Mouse (Mus musculus) skeletal muscle tissue, adult 2 months (tissue): Measurements from ENCODE around the gene Plekhj1.

Experiments used
- DNase-seq: peaks from one replicate; pipeline ENCODE4 v3.0.0-alpha.2; 2012; ENCODE audit warnings: low read depth, low spot score

The Plekhj1 gene

DNA sequence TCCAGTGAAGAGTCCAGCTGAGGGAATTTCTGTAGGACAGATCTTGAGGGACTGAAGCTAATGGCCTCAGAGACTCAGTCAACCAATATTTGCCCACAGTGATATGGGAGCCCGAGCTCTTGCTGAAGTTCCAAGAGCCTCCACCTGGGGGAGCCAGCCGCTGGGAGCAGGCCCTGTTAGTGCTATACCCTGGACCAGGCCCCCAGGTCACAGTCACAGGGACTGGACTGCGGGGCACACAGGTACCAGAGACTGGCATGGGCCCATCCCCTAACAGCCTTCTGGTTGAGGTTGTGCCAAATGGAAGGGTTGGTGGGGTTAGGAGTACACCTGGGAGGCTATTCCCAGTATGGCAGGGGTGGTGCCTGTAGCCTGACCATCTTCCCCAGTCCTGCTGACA is 7.5 kb upstream of the Plekhj1 start:
- peak; percentile 59 for DNase-seq

- DNase-seq = no peak
Observed at GRCm38 (mm10) chr10:80805322-80805721, 6.9 kb upstream of the Plekhj1 start.

DNA sequence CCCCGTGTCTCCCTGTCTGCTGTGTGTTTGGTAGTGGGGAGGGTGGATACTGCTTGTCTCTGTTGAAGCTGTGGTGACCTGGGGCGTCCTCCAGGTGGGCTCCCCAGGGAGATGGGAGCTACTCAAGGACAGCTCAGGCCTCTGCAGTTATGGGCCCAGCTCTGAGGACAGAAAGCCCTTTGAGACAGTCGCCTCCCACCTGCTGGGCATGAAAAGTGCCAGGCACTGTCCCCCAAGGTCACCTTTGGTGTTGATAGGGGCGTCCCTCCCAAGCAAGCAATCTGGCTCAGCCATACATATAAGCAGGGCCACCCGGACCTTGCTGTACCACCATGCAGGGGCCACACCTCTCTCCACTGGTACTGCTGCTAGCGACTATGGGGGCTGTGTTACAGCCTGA is 6.5 kb upstream of the Plekhj1 start, which contains the start of gene Amh:
Amh (plus strand) TSS at position 328 of the 400 bp plus-strand sequence.
- DNase-seq = no peak

DNA sequence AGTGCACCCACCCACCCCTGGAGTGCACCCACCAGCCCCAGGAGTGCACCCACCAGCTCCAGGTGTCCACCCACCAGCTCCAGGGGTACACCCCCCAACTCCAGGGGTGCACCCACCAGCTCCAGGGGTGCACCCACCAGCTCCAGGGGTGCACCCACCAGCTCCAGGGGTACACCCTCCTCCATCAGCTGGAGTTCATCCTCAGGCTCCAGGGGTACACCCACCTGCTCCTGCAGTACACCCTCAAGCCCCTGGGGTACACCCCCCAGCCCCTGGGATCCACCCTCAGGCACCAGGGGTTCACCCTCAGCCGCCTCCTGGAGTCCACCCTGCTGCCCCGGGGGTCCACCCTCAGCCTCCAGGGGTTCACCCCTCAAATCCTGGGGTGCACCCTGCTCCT is 5.9 kb upstream of the Plekhj1 start:
- no peak for DNase-seq

GRCm38 (mm10) chr10:80802996-80803395 is 4.6 kb upstream of the Plekhj1 start:
- DNase-seq = no peak

- DNase-seq = no peak
Observed at GRCm38 (mm10) chr10:80802204-80802912, 3.9 kb upstream of the Plekhj1 start.

DNA sequence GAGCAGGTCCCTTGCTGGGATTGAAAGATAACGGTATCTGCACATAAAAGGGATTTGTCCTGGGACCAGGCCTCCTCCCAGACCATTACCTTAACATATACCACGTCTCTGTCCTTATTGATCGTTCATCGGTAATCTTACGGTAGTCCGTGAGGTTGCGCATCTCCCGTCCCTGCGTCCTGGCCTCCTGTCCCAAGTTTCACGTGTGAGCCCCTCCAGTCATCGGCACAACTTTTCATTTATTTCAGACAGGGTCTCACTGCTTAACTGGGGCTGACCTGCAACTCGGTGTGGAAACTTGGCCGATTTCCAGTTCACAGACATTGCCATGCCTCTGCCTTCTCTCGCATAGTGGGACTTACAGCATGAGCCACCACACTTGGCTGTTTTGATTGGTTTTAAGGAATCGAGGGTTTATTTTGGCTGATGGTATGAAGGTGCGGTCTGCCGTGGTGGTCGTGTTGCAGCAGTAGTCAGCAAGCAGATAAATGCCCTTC is 692 bp upstream of the Plekhj1 start:
- DNase-seq = peak; percentile 51

GRCm38 (mm10) chr10:80797186-80798149 is 958 bp downstream of the Plekhj1 start:
- no peak for DNase-seq

DNA sequence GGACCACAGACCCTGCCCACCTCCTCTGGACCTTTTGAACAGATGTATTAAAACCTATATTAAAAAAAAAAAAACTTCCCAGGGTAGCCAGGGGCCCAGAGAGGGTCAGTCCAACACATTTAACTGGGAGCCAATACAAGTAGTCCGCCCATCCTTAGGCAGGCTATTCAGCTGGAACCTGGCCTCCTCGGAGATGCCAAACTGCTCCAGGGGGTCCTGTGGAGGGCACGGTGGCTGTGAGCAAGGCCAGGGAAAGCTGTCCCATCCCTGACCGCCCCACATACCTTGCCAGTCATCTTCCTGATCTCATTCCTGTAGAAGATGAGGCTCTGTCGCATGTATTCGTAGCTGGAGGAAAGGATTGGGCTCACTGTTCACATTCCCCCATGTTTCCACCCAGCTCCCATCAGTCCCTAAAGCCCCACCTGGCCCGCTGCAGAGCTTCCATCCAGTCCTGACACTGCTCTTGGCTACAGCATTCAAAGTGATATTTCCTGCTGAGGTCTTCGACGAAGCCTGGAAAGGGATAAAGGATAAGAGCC is 2.0 kb downstream of the Plekhj1 start:
- DNase-seq = no peak

DNA sequence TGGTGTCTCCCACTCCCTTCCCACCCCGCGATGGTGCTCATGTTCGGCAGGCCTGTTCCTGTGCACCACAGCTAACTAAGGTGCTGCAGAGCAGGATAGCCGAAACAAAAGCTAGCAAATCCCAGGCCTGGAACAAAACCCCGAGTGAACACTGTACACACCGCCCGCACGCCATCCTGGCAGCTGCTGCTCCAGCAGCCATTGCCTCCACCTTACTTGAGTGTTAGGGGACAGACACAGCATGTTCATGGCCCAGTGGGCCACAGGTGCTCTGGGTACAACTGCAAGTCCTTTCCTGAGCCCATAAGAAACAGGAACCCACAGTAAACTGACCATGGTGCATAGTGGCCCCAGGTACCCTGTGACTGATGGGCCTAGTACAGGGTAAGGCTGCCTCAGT is 3.7 kb downstream of the Plekhj1 start:
- DNase-seq = no peak

DNA sequence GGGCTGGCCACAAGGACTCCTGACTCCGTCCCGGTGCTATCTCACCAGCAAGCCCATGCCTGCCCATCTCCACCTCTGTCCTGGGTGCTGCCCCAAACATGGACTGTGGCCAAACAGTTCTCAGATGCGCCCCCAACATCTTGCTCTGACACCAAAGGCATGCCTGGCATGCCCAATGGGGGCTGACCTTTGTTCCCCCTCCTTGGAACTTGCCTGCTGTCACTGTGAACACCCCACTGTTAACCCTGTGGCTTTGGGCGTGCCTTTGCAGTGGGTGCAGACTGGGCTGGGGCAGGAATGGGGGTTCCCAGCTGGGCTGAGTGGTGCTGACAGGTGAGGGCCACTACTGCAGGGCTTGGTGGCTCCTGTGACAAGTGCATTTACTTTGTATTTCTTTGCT is 4.6 kb downstream of the Plekhj1 start:
- DNase-seq = no peak

- no peak for DNase-seq
Observed at GRCm38 (mm10) chr10:80793033-80793784, 5.2 kb downstream of the Plekhj1 start.

GRCm38 (mm10) chr10:80792175-80793032 is 6.0 kb downstream of the Plekhj1 start:
- DNase-seq = no peak

DNA sequence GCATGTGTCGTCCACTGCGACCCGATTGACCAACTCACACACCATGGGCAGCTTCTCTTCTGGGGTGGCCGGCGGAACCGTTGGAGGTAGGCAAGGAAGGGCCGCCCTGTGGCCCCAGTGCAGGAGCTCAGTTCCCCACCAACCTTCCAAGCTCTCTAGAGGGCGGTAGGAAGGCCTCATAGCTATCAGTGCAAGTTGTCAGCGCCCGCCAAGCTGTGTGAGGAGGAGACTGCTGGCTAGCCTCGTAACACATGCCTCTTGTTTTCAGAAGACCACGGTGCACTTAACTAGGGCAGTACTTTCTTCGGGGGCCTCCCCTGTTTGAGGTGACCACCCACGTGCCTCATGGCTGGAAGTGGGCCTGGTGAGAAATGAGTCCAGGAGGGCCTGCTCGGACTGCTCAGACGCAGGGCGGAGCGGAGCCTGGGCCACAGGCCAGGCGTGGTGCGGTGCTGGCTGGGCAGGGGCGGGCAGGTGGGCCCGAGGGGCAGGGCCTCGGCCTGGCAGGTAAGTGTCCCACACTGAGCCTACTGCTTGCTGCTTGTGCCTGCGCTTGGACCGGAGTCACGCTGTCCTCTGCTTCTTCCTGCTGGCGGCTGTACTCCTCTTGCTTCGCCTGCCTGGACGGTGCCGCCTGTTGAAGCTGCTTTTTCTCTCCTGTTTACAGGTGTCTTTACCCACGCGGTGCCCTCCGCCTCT is 6.8 kb downstream of the Plekhj1 start:
- DNase-seq = no peak

DNA sequence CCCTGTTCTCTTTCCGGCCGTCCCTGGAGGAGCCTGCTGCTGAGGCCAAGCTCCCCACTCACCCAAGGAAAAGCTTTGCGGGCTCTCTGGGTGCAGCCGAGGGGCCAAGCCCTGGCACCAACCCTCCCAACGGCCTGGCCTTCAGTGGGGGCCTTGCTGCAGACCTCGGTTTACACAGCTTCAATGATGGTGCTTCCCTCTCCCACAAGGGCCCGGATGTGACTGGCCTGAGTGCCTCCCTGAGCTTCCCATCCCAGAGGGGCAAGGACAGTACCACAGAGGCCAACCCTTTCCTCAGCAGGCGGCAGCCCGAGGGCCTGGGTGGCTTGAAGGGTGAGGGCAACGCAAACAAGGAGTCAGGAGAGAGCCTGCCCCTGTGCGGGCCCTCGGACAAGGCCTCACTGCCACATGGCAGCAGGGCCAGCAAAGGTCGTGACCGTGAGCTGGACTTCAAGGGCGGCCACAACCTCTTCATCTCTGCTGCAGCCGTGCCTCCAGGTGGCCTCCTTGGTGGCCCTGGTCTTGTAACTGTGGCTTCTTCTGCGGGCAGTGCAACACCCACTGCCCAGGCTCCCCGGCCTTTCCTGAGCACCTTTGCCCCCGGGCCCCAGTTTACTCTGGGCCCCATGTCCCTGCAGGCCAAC is 7.5 kb downstream of the Plekhj1 start:
- no peak for DNase-seq

DNA sequence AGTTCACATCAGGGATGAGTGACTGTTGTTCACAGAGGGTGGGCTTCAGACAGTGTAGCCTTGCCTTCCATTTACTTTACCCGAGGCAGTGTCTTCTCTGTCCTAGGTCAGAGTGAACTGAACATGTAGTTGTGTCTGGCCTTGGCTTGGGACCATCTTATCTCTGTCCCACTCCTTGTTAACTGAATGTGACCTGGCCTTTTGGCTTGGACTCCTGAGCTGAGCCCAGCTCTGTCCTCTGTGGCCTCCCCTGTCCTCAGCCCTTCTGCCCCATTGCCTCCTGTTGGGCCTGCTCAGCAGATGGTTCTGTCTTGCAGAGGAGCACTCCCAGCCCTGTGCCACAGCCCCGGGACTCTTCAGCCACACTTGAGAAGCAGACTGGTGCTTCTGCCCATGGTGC is 10.9 kb downstream of the Plekhj1 start:
- no peak for DNase-seq

DNA sequence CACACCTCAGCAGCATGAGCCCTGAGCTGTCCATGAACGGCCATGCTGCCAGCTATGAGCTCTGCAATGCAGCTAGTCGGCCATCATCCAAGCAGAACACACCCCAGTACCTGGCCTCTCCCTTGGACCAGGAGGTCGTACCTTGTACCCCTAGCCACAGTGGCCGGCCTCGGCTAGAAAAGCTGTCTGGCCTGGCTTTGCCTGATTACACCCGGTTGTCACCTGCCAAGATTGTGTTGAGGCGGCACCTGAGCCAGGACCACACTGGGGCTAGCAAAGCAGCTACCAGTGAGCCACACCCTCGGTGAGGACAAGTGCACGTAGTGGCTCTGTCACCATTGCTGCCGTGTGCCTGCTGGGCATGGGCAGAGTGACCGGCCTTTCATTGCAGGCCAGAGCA is 12.5 kb downstream of the Plekhj1 start:
- no peak for DNase-seq

DNA sequence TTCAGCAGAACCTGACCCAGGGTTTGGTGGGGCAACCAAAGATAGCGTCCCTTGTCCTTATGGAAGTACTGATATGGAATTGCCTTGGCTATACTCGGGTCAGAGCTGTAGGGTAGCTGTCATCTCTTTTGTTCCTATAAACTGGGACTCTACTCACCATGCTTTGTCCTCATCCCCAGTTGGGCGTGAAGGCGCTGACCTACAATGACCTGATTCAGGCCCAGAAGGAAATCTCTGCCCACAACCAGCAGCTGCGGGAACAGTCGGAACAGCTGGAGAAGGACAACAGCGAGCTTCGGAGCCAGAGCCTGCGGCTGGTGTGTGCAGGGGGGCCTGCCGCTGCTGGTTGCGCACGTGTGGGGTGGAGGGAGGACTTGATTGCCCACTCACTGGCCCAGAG is 13.6 kb downstream of the Plekhj1 start:
- no peak for DNase-seq

- no peak for DNase-seq
Observed at GRCm38 (mm10) chr10:80784302-80784701, 14.1 kb downstream of the Plekhj1 start.
